Mouse (Mus musculus) thymus, postnatal 25 days (tissue): Measurements from ENCODE around the gene Zbtb41.

Source experiments
- DNase-seq: peaks from one replicate; pipeline ENCODE4 v3.0.0; 2022

The Zbtb41 gene

DNA sequence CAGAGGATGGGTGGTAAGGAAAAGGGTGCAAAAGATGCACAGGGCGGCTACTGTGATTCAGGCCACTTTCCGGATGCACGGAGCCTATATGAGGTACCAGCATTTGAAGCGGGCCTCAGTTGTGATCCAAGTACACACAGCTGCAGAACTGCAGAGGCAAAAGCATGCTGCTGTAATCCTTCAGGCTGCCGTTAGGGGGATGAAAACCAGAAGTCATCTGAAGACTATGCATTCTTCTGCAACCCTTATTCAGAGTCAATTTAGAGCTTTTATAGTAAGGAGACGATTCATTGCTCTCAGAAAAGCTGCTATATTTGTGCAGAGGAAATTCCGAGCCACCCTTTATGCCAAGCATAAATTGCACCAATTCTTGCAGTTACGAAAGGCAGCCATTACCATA lies 58.2 kb downstream of the Zbtb41 start:
- DNase-seq = no peak

GRCm38 (mm10) chr1:139481146-139481545 lies 59.1 kb downstream of the Zbtb41 start:
- DNase-seq = no peak

DNA sequence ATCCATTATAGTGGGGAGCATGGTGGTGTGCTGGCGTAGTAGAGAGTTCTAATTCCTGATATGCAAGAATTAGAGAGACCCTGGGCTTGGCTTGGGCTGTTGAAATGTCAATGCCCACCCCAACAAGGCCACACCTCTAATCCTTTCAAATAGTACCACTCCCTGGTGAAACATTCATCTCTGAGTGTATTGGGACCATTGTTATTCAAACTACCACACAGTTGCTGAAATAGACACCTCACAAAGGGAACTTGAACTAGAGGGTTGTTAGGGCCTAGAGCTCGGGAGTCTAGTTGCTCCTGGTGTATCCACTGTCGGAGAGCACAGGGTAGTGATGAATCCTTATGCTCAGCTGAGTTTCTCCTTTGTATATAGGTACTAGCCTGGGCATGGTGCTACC lies 72.5 kb downstream of the Zbtb41 start:
- DNase-seq = no peak

DNA sequence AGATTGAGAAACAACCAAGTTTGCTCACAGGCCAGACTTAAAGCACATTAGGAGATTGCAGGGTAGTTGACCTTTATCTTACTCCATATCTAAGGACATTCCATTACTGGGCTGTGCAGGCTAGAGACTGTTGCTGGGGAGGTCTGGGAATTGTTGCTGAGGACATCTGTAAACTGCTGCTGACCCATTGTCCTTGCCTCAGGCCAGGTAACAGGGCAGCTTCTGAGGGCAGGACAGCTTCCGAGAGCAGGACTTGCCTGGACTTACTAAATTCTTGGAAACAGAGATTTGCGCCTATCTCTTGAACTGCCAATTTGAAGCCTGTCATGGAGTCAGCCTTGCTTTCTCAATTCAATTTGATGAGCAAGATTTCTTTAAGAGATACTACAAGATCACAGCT lies 73.3 kb downstream of the Zbtb41 start:
- no peak for DNase-seq

DNA sequence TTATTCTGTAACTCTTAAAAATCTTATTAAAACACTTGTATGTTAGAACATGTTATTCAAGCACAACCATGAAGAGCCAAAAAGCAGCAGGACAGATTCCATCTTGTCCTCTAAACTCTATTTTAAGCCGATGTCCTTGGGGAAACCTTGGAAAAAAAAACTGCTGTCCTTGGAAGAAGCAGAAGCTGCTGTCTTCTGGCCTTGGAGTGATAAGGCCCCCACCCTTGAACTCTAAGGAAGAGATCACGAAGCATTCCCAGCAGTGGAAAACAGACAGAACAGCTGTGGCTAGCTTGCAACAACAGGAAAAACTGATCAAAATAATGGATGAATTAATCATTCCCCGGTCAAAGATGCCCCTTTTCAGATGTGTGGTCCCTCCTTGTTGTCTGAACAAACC lies 74.1 kb downstream of the Zbtb41 start:
- no peak for DNase-seq

- no peak for DNase-seq
Measured at GRCm38 (mm10) chr1:139499751-139500150, 77.7 kb downstream of the Zbtb41 start.

- DNase-seq = no peak
Measured at GRCm38 (mm10) chr1:139501258-139501752, 79.2 kb downstream of the Zbtb41 start, which contains the start of gene F13b. Gene F13b (plus strand): TSS chr1:139501702.
